In the genomic region with DNA sequence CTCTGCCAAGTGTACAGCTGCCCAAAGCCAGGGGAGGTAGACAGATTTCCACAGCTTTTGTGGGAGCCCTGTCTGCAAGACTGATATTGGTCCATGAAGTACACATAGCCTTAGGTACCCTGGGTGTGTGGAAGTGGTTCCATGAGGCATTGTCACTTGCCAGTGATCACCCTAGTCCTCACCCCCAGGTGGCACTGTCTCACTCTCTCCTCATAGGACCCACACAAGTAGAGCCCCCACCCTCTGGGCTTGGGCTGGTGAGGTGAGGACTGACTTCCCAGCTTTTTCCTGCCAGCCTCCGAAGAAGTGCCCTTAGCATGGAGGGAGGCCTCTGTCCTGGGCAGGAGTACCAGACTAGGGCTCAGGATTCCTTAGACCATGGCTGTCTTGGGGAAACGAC, we compare ENCODE assay signal across 9 mouse cellular contexts. TPM values are rescaled to one million over a fixed set of nuclear protein-coding genes. Genes with fewer than 3 reads are reported as not detected.
A peak's percentile ranks its signal among the peaks of the same experiment; 100 is the strongest.
DNase-seq lines count a peak whose midpoint lies in the region; ATAC-seq and TF ChIP-seq lines count a peak whose summit lies in the region.
"Had no signal": no experiment of that assay in that cellular context is flagged by ENCODE, and none has a peak within 500 bp of the region (broad histone marks: within the 10 kb centered on the region; RNA-seq: fewer than 3 reads in every experiment).

No protein-coding gene starts in this region.

- no peak for TF ChIP-seq POLR2A in ES-Bruce4 (IDR thresholded peaks at IDR 0.05; ENCODE audit: insufficient read depth, low read length)
- no peak for TF ChIP-seq POLR2A in lung, adult 2 months (IDR thresholded peaks at IDR 0.05; ENCODE audit: borderline replicate concordance, extremely low read depth, low read depth, low read length)

- ATAC-seq in intestine, embryonic 14.5 days (replicated peaks; ENCODE audit: low FRiP score, low TSS enrichment, low read depth) = no peak
- ATAC-seq in intestine, embryonic 15.5 days = no peak; the same call in 1 of the 2 replicates
- ATAC-seq in common myeloid progenitor, adult 5-6 weeks (replicated peaks; ENCODE audit: low read depth, poor library complexity, severe bottlenecking) = peak; percentile 53; the same call in 1 of the 2 replicates
- ATAC-seq in hindbrain, embryonic 14.5 days (ENCODE audit: low FRiP score) = peak; percentile 31; the same call in 1 of the 2 replicates
- no peak for ATAC-seq in stomach, embryonic 15.5 days (ENCODE audit: insufficient read depth, low FRiP score, low read depth)

- no peaks in the 10 kb centered on the region for H3K36me3 ChIP-seq in intestine, embryonic 14.5 days (ENCODE audit: control insufficient read depth, insufficient read depth, low read length)
- H3K36me3 ChIP-seq in intestine, embryonic 15.5 days = no peaks in the 10 kb centered on the region
- no peaks in the 10 kb centered on the region for H3K36me3 ChIP-seq in ES-Bruce4 (ENCODE audit: control insufficient read depth, insufficient read depth, low read length, poor library complexity, severe bottlenecking)
- H3K36me3 ChIP-seq in hindbrain, embryonic 14.5 days (replicated peaks; ENCODE audit: control insufficient read depth, insufficient read depth) = no peaks in the 10 kb centered on the region
- no peaks in the 10 kb centered on the region for H3K36me3 ChIP-seq in stomach, embryonic 15.5 days
- H3K36me3 ChIP-seq: liver, embryonic 15.5 days had no signal

- H3K4me3 ChIP-seq in intestine, embryonic 14.5 days (ENCODE audit: low read depth, low read length) = no peak overlapping the region
- H3K4me3 ChIP-seq in intestine, embryonic 15.5 days (replicated peaks) = no peak overlapping the region
- H3K4me3 ChIP-seq in ES-Bruce4 (ENCODE audit: low read depth, low read length) = no peak overlapping the region
- H3K4me3 ChIP-seq in hindbrain, embryonic 14.5 days (replicated peaks; ENCODE audit: low read length) = no peak overlapping the region
- H3K4me3 ChIP-seq in lung, adult 2 months (replicated peaks; ENCODE audit: extremely low read depth, low read depth, low read length) = no peak overlapping the region
- no peak overlapping the region for H3K4me3 ChIP-seq in stomach, embryonic 15.5 days (replicated peaks)
- H3K4me3 ChIP-seq: liver, embryonic 15.5 days had no signal

- H3K4me2 ChIP-seq in intestine, embryonic 14.5 days (ENCODE audit: low read length) = no peak overlapping the region
- H3K4me2 ChIP-seq in intestine, embryonic 15.5 days (replicated peaks) = no peak overlapping the region
- H3K4me2 ChIP-seq in hindbrain, embryonic 14.5 days (replicated peaks) = no peak overlapping the region
- no peak overlapping the region for H3K4me2 ChIP-seq in stomach, embryonic 15.5 days
- H3K4me2 ChIP-seq: liver, embryonic 15.5 days had no signal

- H3K27me3 ChIP-seq in intestine, embryonic 14.5 days (replicated peaks; ENCODE audit: control insufficient read depth, insufficient read depth, low read length) = no peaks in the 10 kb centered on the region
- H3K27me3 ChIP-seq in intestine, embryonic 15.5 days (replicated peaks) = no peaks in the 10 kb centered on the region
- no peaks in the 10 kb centered on the region for H3K27me3 ChIP-seq in ES-Bruce4 (ENCODE audit: control insufficient read depth, insufficient read depth, low read length, poor library complexity, severe bottlenecking)
- H3K27me3 ChIP-seq in hindbrain, embryonic 14.5 days (ENCODE audit: control insufficient read depth, insufficient read depth, low read length) = no peaks in the 10 kb centered on the region
- no peaks in the 10 kb centered on the region for H3K27me3 ChIP-seq in stomach, embryonic 15.5 days (replicated peaks)
- H3K27me3 ChIP-seq: liver, embryonic 15.5 days had no signal

- DNase-seq in intestine, embryonic 14.5 days (ENCODE audit: low spot score) = no peak
- DNase-seq in hindbrain, embryonic 14.5 days (ENCODE audit: low spot score) = no peak
- no peak for DNase-seq in lung, adult 2 months
- DNase-seq in left cerebral cortex, adult 8-10 months (ENCODE audit: low spot score in 2 of 2) = no peak

- 37% methylated on average over 2 of the region's 2 CpGs for WGBS in intestine, embryonic 14.5 days
- 62% methylated on average over 2 of the region's 2 CpGs for WGBS in intestine, embryonic 15.5 days
- 60% methylated on average over 2 of the region's 2 CpGs for WGBS in hindbrain, embryonic 14.5 days
- WGBS in lung, adult 2 months = 43% methylated on average over 2 of the region's 2 CpGs
- WGBS in stomach, embryonic 15.5 days = 57% methylated on average over 2 of the region's 2 CpGs

- TF ChIP-seq CTCF in ES-Bruce4 (IDR thresholded peaks at IDR 0.05; ENCODE audit: low read depth, low read length) = peak; percentile 37
- TF ChIP-seq CTCF in lung, adult 2 months (IDR thresholded peaks at IDR 0.05; ENCODE audit: insufficient read depth, low read length) = peak; percentile 86

- peak overlapping the region; percentile 24; the same call in 1 of the 2 replicates for H3K27ac ChIP-seq in intestine, embryonic 14.5 days (ENCODE audit: low read depth)
- no peak overlapping the region for H3K27ac ChIP-seq in intestine, embryonic 15.5 days
- H3K27ac ChIP-seq in ES-Bruce4 (ENCODE audit: insufficient read depth, low read length) = no peak overlapping the region
- H3K27ac ChIP-seq in hindbrain, embryonic 14.5 days = no peak overlapping the region
- peak overlapping the region; percentile 31; the same call in 1 of the 2 replicates for H3K27ac ChIP-seq in stomach, embryonic 15.5 days

- TF ChIP-seq EP300 in ES-Bruce4 (IDR thresholded peaks at IDR 0.05; ENCODE audit: insufficient read depth, low read depth, low read length) = no peak

- no peaks in the 10 kb centered on the region for H3K9me3 ChIP-seq in intestine, embryonic 14.5 days (ENCODE audit: control insufficient read depth, low read length)
- H3K9me3 ChIP-seq in intestine, embryonic 15.5 days = no peaks in the 10 kb centered on the region
- H3K9me3 ChIP-seq in ES-Bruce4 (replicated peaks; ENCODE audit: control insufficient read depth, insufficient read depth, low read length, poor library complexity, severe bottlenecking) = no peaks in the 10 kb centered on the region
- H3K9me3 ChIP-seq in hindbrain, embryonic 14.5 days (ENCODE audit: control insufficient read depth, low read length) = no peaks in the 10 kb centered on the region
- no peaks in the 10 kb centered on the region for H3K9me3 ChIP-seq in stomach, embryonic 15.5 days
- H3K9me3 ChIP-seq: liver, embryonic 15.5 days had no signal

- no peak overlapping the region for H3K9ac ChIP-seq in intestine, embryonic 14.5 days (ENCODE audit: low read length)
- H3K9ac ChIP-seq in intestine, embryonic 15.5 days = no peak overlapping the region
- H3K9ac ChIP-seq in ES-Bruce4 (ENCODE audit: low read depth, poor library complexity, severe bottlenecking) = no peak overlapping the region
- H3K9ac ChIP-seq in hindbrain, embryonic 14.5 days = no peak overlapping the region
- no peak overlapping the region for H3K9ac ChIP-seq in stomach, embryonic 15.5 days
- H3K9ac ChIP-seq: liver, embryonic 15.5 days had no signal

- peaks cover 13% of the 10 kb centered on the region; the same call in 1 of the 2 replicates for H3K4me1 ChIP-seq in intestine, embryonic 14.5 days (replicated peaks; ENCODE audit: control insufficient read depth, insufficient read depth, low read length)
- peaks cover 18% of the 10 kb centered on the region for H3K4me1 ChIP-seq in intestine, embryonic 15.5 days (replicated peaks)
- H3K4me1 ChIP-seq in ES-Bruce4 (ENCODE audit: control insufficient read depth, insufficient read depth, low read length) = peaks cover 4% of the 10 kb centered on the region
- H3K4me1 ChIP-seq in hindbrain, embryonic 14.5 days (replicated peaks; ENCODE audit: control insufficient read depth, insufficient read depth, low read length) = peaks cover 6% of the 10 kb centered on the region; the same call in 1 of the 2 replicates
- H3K4me1 ChIP-seq in lung, adult 2 months (ENCODE audit: control insufficient read depth, insufficient read depth, low read length) = peaks cover 2% of the 10 kb centered on the region; the same call in 1 of the 2 replicates
- H3K4me1 ChIP-seq in stomach, embryonic 15.5 days = peaks cover 11% of the 10 kb centered on the region

RNA-seq across cellular contexts. Expression of a gene that starts 19.4 kb away (rescaled TPM):
- 16.5 and 19.8 TPM in 2 replicates for polyA plus RNA-seq in intestine, embryonic 14.5 days (2014; fragmentation: Nextera tagmentation; extraction: Ambion mirVana)
- 10.0 and 10.3 TPM in 2 replicates for polyA plus RNA-seq in intestine, embryonic 15.5 days (2015; fragmentation: Nextera tagmentation; extraction: Ambion mirVana)
- 22.4 and 22.6 TPM in 2 replicates for polyA plus RNA-seq in ES-Bruce4 (2011; ENCODE audit: insufficient read depth, insufficient read length, low read depth, missing spikeins)
- total RNA-seq in common myeloid progenitor, adult 5-6 weeks (2017) = 10.1 and 23.6 TPM in 2 replicates
- 17.9 and 19.3 TPM in 2 replicates for polyA plus RNA-seq in hindbrain, embryonic 14.5 days (2014; fragmentation: Nextera tagmentation; extraction: Ambion mirVana)
- 223 and 262 TPM in 2 replicates for polyA plus RNA-seq in lung, adult 2 months (2012; rRNA removed)
- 16.8 and 17.1 TPM in 2 replicates for polyA plus RNA-seq in stomach, embryonic 15.5 days (2015; fragmentation: Nextera tagmentation; extraction: Ambion mirVana)
- 100 to 1,000 TPM in 1 of 4 experiments, 10 to 100 TPM in 3; 89.5 to 103 (median 93.0) TPM for total RNA-seq in left cerebral cortex, adult 8-10 months (2022)

Comparison
In these comparisons a context has a peak if more than half of its experiments do, and no peak if none do; other contexts are left out.
1. H3K27ac ChIP-seq: peak in intestine, embryonic 14.5 days (single experiment) and stomach, embryonic 15.5 days (single experiment); none in intestine, embryonic 15.5 days (single experiment), ES-Bruce4 (single experiment) and hindbrain, embryonic 14.5 days (single experiment).
2. ATAC-seq: peak in common myeloid progenitor, adult 5-6 weeks (single experiment) and hindbrain, embryonic 14.5 days (single experiment); none in intestine, embryonic 14.5 days (single experiment), intestine, embryonic 15.5 days (single experiment) and stomach, embryonic 15.5 days (single experiment).